Mouse (Mus musculus) G1E (cell line): Measurements from ENCODE around the gene Ak5.
"Not testable (repeated sequence)": the region's sequence is repeated elsewhere in the genome, so short reads cannot be mapped to it uniquely, and the experiment has no call there.

Experiments used
- CTCF ChIP-seq: IDR thresholded peaks from 2 replicates; pipeline ENCODE4 v1.5.1; 2012; ENCODE audit warnings: low read depth, low read length, inconsistent platforms, mixed read lengths
- GATA1 ChIP-seq: IDR thresholded peaks from 2 replicates; pipeline ENCODE4 v1.6.1; 2012; ENCODE audit warnings: borderline replicate concordance, low read length, inconsistent platforms, mixed read lengths
- GATA2 ChIP-seq: IDR thresholded peaks from 2 replicates; pipeline ENCODE4 v1.6.1; 2012; ENCODE audit warnings: low read depth, low read length, inconsistent platforms, borderline replicate concordance
- POLR2AphosphoS5 ChIP-seq: IDR thresholded peaks from 2 replicates; pipeline ENCODE4 v1.6.1; 2012; ENCODE audit warnings: low read depth, low read length, inconsistent platforms; ENCODE audit not compliant: insufficient replicate concordance
- TAL1 ChIP-seq: conservative IDR thresholded peaks from 2 replicates; pipeline ENCODE4 v1.6.1; 2012; ENCODE audit warnings: low read depth, low read length, inconsistent platforms, mixed read lengths

- not testable (repeated sequence) for TF ChIP-seq CTCF, TAL1, GATA2, GATA1, POLR2AphosphoS5
These were observed 33.4 kb upstream of the Ak5 start for GRCm38 (mm10) chr3:152701536-152701935.
